Mouse (Mus musculus) liver, adult 2 months (tissue): ENCODE data around the gene Mnat1.

Source experiments
- CTCF ChIP-seq: fragments of 200-500 bp; IDR thresholded peaks from 2 replicates; pipeline ENCODE4 v1.5.1; 2011; ENCODE audit warnings: low read depth, low read length, control low read depth
- POLR2A ChIP-seq: fragments of 200-500 bp; IDR thresholded peaks from 2 replicates; pipeline ENCODE4 v1.6.1; 2011; ENCODE audit warnings: low read length, control low read depth; ENCODE audit not compliant: insufficient read depth; ENCODE audit errors: extremely low read depth

DNA sequence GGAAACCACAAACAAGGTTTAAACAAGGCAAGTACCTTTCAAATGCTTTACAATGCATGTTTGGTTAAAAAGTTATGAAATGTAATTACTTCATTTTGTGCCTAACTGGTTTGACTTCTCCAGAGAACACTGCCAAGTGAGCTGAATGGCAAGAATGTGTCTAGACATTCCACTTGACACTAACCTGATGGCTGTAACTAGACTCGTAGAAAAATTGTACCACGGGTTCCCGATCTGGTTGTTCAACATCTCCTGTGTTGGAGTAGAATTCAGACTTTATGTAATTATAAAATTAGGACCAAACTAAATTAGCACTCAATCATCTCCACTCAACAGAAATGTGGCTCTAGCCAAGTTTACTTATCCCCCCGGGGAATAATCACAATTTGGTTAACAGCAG is 24.9 kb upstream of the Mnat1 start:
- TF ChIP-seq CTCF: no peak
- TF ChIP-seq POLR2A: no peak
